Mouse (Mus musculus) spleen, postnatal 14 days (tissue): Measurements from ENCODE around the gene Stxbp3.

ENCODE experiments used
- DNase-seq, 2 experiments: peaks; one replicate each; pipeline ENCODE4 v3.0.0; 2021 to 2022; ENCODE audit warnings: low spot score in 2 of 2

Stxbp3 gene

DNA sequence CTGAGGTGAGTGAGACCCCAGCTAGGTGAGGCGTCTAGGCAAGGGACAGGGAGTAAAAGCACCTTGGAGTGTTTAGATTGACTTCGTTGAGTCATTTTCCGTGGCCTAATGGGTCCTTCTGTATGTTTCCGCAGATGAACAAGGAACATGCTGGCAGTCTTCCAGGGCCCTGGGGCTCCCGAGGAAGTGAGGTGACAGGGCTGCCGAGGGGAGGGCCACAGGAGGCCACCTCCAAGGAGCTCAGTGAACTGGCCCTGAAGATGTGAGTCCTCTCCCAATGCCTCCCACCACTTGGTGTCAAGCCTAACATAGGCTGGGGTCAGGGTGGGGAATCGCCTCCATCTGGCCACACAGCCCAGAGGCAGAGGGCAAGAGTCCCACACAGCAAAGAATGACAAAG, 75.3 kb downstream of the Stxbp3 start:
- no peak for DNase-seq

DNA sequence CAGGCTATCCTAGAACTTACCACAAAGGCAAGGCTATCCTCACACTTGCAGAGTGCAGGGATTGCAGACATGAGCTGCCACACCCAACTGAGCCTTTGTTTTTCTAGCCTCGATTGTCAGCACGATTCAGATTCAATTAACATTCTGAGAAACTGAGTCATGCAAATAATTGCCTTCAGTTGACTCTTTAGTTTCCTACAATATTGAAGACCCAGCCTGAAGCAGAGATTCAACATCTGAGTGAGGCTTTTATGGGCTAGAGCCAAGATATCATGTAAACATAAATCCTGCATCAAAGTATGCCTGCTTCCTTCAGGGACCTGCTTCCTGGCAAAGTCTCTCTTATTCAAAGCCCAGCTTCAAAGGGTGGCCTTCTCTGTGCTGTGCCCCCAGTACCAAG, 76.6 kb downstream of the Stxbp3 start:
- no peak for DNase-seq

- no peak for DNase-seq
These were observed 77.7 kb downstream of the Stxbp3 start for GRCm38 (mm10) chr3:108762597-108763111.

DNA sequence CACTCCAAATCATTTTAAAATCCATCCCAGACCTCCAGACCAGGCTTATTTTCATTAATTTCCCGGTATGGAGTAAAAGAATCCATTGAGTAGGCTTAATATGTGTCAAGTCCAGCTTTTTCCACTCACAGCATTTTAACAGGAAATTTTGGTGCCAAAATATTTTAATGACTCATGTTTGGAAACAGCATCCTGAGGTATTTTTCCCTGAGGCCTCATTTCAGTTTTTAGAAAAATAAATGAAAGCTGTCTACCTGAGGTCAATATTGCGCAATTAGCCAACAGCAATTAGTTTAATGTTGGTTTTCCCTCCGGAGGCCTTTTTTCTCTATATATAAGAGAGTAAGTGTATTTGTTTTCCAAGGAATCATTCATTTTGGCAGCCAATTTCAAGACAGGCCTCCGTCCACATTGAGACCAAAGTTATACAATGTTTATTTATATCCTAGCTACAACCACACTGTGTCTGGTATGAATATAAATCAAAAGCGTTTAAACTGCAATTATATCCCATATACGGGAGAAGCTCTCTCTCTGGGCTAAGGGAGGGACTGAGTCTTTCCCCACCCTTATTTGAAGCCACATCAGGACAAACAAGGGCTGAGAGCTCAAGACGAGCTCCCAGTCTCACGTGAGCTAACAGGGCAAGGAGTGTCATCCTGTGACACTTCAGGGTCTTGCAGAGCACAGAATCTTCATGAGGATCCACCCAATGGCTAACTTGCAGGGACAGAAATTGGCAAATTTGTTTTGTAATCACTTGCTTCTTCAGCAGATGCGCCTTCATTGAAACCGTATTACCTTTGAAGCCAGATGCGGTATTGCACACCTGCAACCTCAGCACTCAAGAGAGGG, 80.5 kb downstream of the Stxbp3 start:
- no peak for DNase-seq

DNA sequence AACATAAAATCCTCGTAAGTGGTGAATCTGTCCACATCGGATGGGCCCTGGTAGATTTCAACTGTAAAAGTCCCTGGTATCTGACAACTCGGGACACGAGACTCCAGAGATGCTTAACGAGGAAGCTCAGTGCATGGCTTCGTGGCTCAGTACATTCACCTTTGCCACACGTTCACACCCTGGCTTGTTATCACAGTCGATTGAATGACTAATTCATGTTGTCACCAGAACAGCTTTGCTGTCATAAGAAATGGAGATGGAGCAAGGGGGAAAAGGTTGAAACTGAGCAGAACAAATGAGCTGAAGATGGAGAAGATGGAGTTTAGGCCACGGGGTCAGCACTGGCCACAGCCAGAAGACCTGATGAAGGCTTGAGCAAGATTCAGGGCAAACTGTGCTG, 82.8 kb downstream of the Stxbp3 start:
- DNase-seq = no peak

GRCm38 (mm10) chr3:108756131-108756530, 84.2 kb downstream of the Stxbp3 start:
- DNase-seq = no peak

- DNase-seq = no peak
These were observed 84.8 kb downstream of the Stxbp3 start for GRCm38 (mm10) chr3:108755542-108755941.

DNA sequence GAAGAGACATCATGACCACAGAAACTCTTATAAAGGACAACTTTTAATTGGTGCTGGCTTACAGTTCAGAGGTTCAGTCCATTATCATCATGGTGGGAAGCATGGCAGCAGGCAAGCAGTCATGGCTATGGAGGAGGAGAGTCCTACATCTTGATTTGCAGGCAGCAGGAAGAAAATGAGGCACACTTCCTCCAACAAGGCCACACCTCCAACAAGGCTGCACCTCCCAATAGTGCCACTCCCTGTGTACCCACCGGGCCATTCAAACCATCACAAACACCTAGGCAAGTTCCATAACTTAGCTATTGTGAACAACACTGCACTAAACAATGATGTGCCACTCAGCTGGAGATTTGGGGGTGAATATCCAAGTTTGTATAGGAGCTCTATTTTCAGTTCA, 85.8 kb downstream of the Stxbp3 start:
- no peak for DNase-seq

GRCm38 (mm10) chr3:108751691-108752090, 88.6 kb downstream of the Stxbp3 start:
- DNase-seq = no peak

DNA sequence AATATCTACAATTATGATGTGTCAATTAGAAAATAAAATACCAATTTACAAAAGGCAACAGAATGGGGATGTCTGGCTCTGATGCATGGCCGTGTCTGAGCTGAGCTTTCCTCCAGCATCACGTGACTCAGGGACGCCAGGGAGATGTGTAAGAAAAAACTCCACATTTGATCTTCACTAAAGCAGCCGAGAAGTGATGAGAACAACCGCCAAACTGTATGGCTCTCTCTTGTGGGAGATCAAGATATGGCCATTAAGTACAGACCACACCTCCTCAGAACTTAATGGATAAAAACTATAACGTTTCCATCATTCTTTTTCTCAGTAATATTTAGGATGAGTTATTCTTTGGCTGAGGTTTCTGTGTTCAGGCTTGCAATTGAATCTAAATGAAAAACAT, 89.3 kb downstream of the Stxbp3 start:
- no peak for DNase-seq

DNA sequence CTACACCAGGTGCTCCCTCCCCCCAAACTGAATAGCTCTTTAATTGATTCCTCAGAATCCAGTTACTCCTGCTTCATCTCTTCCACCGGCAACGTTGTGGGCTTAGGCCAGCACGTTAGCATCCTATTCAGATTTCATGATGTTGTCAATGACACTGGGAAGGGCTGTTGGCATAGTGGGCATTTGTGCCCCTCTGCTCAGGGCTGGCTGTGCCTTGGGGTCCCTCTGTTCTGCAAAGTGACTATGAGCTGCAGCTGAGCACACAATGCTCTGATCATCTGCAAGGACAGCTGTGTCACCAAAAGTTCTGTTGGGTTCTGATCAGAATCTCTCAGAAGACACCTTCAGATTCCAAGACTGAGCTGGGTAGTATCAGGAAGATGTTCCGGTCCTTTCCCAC, 96.3 kb downstream of the Stxbp3 start:
- no peak for DNase-seq
